Mouse (Mus musculus) liver, embryonic 14.5 days (tissue): ENCODE results near the gene Myh6.

Source experiments
- CTCF ChIP-seq: IDR thresholded peaks from 2 replicates; pipeline ENCODE4 v1.5.1; 2016; ENCODE audit warnings: antibody characterized with exemption, low read depth, control low read depth
- EP300 ChIP-seq: IDR thresholded peaks from 2 replicates; pipeline ENCODE4 v1.6.1; 2016; ENCODE audit warnings: antibody characterized with exemption, low read depth

- TF ChIP-seq EP300: no peak
- TF ChIP-seq CTCF: no peak
These were observed 35.4 kb upstream of the Myh6 start for GRCm38 (mm10) chr14:55001938-55002686.
